Mouse (Mus musculus) CH12F3 (cell line): Measurements from ENCODE around the gene Arid1b.

Experiments used
- in situ Hi-C: fragments of 300-500 bp; cut with MboI; formaldehyde crosslinking; loops from 2 replicates; pipeline ENCODE4 v1.14.3; 2020; ENCODE audit warnings: low sequenced_read_pairs

Gene Arid1b

GRCm38 (mm10) chr17:5261874-5262605, 267.9 kb downstream of the Arid1b start:
- in situ Hi-C loops: no loop called here

- in situ Hi-C loops: no loop called here
Observed at GRCm38 (mm10) chr17:5262788-5263187, 268.7 kb downstream of the Arid1b start.

GRCm38 (mm10) chr17:5264783-5265182, 270.7 kb downstream of the Arid1b start:
- in situ Hi-C loops: no loop called here

GRCm38 (mm10) chr17:5265615-5266014, 271.5 kb downstream of the Arid1b start:
- in situ Hi-C loops: no loop called here

GRCm38 (mm10) chr17:5267747-5268146, 273.6 kb downstream of the Arid1b start:
- in situ Hi-C loops: no loop called here

- in situ Hi-C loops: no loop called here
Observed at GRCm38 (mm10) chr17:5269302-5269701, 275.2 kb downstream of the Arid1b start.

GRCm38 (mm10) chr17:5269774-5270173, 275.6 kb downstream of the Arid1b start:
- in situ Hi-C loops: no loop called here

GRCm38 (mm10) chr17:5270823-5271222, 276.7 kb downstream of the Arid1b start:
- in situ Hi-C loops: no loop called here

- in situ Hi-C loops: no loop called here
Observed at GRCm38 (mm10) chr17:5273118-5273517, 279.0 kb downstream of the Arid1b start.

- in situ Hi-C loops: no loop called here
Observed at GRCm38 (mm10) chr17:5273685-5274084, 279.6 kb downstream of the Arid1b start.

GRCm38 (mm10) chr17:5274429-5274828, 280.3 kb downstream of the Arid1b start:
- in situ Hi-C loops: no loop called here

GRCm38 (mm10) chr17:5275749-5276148, 281.6 kb downstream of the Arid1b start:
- in situ Hi-C loops: no loop called here

- in situ Hi-C loops: no loop called here
Observed at GRCm38 (mm10) chr17:5277137-5277871, 283.2 kb downstream of the Arid1b start.

- in situ Hi-C loops: no loop called here
Observed at GRCm38 (mm10) chr17:5280499-5281053, 286.4 kb downstream of the Arid1b start.

- in situ Hi-C loops: no loop called here
Observed at GRCm38 (mm10) chr17:5284783-5285182, 290.7 kb downstream of the Arid1b start.

GRCm38 (mm10) chr17:5285877-5286440, 291.8 kb downstream of the Arid1b start:
- in situ Hi-C loops: no loop called here

GRCm38 (mm10) chr17:5286571-5287209, 292.6 kb downstream of the Arid1b start:
- in situ Hi-C loops: no loop called here

GRCm38 (mm10) chr17:5287210-5287591, 293.1 kb downstream of the Arid1b start:
- in situ Hi-C loops: no loop called here

GRCm38 (mm10) chr17:5287641-5288040, 293.5 kb downstream of the Arid1b start:
- in situ Hi-C loops: no loop called here

- in situ Hi-C loops: no loop called here
Observed at GRCm38 (mm10) chr17:5293653-5294584, 299.8 kb downstream of the Arid1b start.
